Mouse (Mus musculus) 416B (cell line): ENCODE results near the gene Atad3a.

Experiments used
- DNase-seq: peaks from one replicate; pipeline ENCODE4 v3.0.0; 2011; ENCODE audit warnings: low read depth

Atad3a gene

GRCm38 (mm10) chr4:155694111-155694481 lies 66.8 kb downstream of the Atad3a start, which contains the start of gene Fndc10:
TSS of gene Fndc10 (plus strand) at chr4:155694342.
- DNase-seq, result no peak

- DNase-seq, result no peak
Observed at GRCm38 (mm10) chr4:155692421-155692820, 68.5 kb downstream of the Atad3a start.
